Mouse (Mus musculus) CH12.LX (cell line): Measurements from ENCODE around the gene Mical3.

ENCODE experiments used
- E2F4 ChIP-seq: IDR thresholded peaks from 2 replicates; pipeline ENCODE4 v1.6.1; 2011; ENCODE audit warnings: low read depth, low read length, improper control_type of control experiment; ENCODE audit not compliant: insufficient replicate concordance
- EP300 ChIP-seq: IDR thresholded peaks from 2 replicates; pipeline ENCODE4 v1.6.1; 2011; ENCODE audit warnings: low read length, improper control_type of control experiment
- MAZ ChIP-seq: IDR thresholded peaks from 2 replicates; pipeline ENCODE4 v1.6.1; 2012; ENCODE audit warnings: low read depth, mild to moderate bottlenecking, inconsistent platforms, low read length, improper control_type of control experiment, moderate library complexity
- MYC ChIP-seq: IDR thresholded peaks from 2 replicates; pipeline ENCODE4 v1.6.1; 2011; ENCODE audit warnings: low read depth, mild to moderate bottlenecking, improper control_type of control experiment, low read length
- UBTF ChIP-seq: IDR thresholded peaks from 2 replicates; pipeline ENCODE4 v1.6.1; 2012; ENCODE audit warnings: low read depth, mild to moderate bottlenecking, inconsistent platforms, low read length, improper control_type of control experiment, moderate library complexity
- ZNF384 ChIP-seq: IDR thresholded peaks from 2 replicates; pipeline ENCODE4 v1.6.1; 2012; ENCODE audit warnings: low read depth, low read length, improper control_type of control experiment, inconsistent platforms

GRCm38 (mm10) chr6:121134884-121135283 lies 4.1 kb upstream of the Mical3 start:
- 0 out of 2 replicates have a peak, but pooled peaks have one; percentile 26 for TF ChIP-seq ZNF384
- TF ChIP-seq EP300, result no peak
- TF ChIP-seq MYC, result no peak
- no peak for TF ChIP-seq E2F4
- no peak for TF ChIP-seq UBTF
- TF ChIP-seq MAZ, result no peak
